Mouse (Mus musculus): ENCODE data around the gene Ywhah.

Gene Ywhah

DNA sequence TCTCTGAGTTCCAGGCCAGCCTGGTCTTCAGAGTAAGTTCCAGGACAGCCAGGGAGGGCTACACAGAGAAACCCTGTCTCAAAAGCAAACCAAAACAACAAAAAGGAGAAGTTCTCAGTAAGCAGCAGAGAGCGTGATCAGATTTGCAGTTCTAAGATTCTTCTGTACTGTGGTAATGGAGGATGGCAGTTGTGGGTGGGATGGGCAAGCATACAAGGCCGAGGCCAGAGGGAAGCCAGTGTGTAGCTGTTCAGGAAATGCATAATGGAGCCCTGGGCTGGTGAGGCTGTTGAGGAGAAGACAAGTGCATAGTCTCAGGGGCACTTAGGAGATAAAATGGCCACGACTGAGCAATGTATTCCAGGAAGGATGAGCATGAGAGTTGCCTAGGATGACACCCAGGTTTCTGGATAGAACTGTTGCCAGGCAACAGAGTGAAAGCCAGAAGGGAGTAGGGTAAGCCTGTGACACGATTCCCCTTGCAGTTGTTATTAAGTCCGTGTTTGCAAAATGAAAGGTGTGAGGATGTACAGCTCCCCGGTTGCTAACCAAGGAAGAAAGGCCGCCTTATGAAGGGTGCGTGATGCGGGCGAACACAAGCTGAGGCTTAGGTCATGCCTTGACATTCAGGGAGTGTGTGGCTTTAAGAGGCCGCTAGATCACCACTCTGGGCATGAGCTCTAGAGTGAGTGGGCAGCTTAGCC is 13.0 kb upstream of the Ywhah start:
- POLR2A ChIA-PET: interaction anchor here in 3 of 4 experiments (0.7 to 2.6 kb wide), 11 partner anchors 8 to 28 kb away, joined by 3 to 12 read pairs (median 4); partner anchors contain the start of gene Ywhah (in 2 of the 3)
- CTCF ChIA-PET: interaction anchor here in 1 of 4 experiments (1.2 to 1.3 kb wide), 2 partner anchors 13 to 16 kb away, joined by 3 read pairs; partner anchors contain the start of gene Ywhah

DNA sequence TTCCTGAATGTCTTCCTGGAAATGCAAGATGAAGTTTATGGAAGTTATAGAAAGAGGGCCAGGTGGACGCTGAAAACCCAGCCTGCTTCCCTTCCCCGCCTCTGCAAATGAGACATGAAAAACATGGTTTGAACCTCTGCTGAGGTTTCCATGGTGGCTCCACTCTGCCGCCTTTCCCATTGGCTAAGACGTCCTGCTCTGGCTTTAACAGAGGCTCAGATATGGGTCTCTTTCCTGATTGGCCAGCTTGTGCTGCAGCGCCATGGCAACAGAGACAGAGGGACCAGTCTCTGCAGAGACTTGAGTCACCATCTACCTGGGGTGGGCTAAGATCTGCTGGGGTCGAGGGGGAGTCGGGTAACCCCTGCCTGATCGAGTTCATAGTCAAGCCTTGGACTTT is 11.9 kb upstream of the Ywhah start:
- CTCF ChIA-PET: interaction anchor here in 1 of 4 experiments (1.2 kb wide), 1 partner anchor 12 kb away, joined by 3 read pairs; the partner anchor contains the start of gene Ywhah
- POLR2A ChIA-PET: interaction anchor here in 2 of 4 experiments (0.7 to 2.6 kb wide), 6 partner anchors 9 to 23 kb away, joined by 3 to 12 read pairs (median 4); partner anchors contain the start of gene Ywhah (in 2 of the 2)

DNA sequence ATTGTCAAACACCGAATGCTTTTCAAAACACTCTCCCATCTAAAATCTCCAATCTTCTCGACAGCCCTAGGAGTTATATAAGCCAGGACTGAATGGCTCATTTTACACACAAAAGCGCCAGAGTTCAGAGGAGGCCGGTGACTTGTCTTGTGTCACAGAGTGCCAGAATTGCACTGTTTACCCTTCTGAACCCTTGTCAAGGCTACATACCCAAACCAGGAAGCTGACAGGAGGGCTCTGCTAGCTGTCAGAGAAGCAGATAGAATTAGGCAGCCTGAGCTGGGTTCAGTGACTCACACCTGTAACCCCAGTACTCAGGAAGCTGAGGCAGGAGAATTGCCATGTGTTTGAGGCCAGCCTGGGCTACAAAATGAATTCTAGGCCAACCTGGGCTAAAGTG is 11.2 kb upstream of the Ywhah start:
- POLR2A ChIA-PET: interaction anchor here in 3 of 4 experiments (0.5 to 5.0 kb wide), 7 partner anchors 11 to 394 kb away, joined by 3 to 31 read pairs (median 8); partner anchors contain the start of gene Ywhah (in 2 of the 3)
- CTCF ChIA-PET: interaction anchor here in 2 of 4 experiments (0.6 to 0.9 kb wide), 3 partner anchors 12 to 84 kb away, joined by 3 to 4 read pairs (median 3); no protein-coding TSS in a partner anchor

DNA sequence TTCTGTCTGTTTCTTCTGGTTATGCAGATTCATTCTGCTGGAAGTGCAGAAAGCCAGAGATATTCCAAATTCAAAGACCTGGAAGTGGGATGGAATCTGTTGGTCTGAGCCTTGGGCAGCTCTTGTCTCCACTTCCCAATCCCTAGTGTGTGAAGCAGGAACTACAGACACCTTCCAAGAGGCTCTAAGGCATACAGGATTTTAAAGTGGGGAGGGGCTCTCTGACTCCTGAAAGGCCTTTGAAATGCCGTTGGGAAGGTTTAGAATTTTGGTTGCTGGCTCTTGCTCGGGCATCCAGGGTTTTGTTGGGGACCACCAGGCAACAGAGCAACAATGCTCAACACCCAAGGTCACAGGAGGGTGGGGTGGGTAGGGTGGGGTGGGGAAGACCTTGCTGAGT is 9.3 kb upstream of the Ywhah start:
- ChIA-PET CTCF (interaction anchor here in 3 of 4 experiments (0.6 to 1.3 kb wide), 7 partner anchors 9 to 290 kb away, joined by 3 to 5 read pairs (median 3); partner anchors contain the start of gene Ywhah (in 1 of the 3)), POLR2A (interaction anchor here in 3 of 4 experiments (0.7 to 5.5 kb wide), 11 partner anchors 8 to 874 kb away, joined by 3 to 55 read pairs (median 4); partner anchors contain the start of gene Ywhah (in 3 of the 3))

DNA sequence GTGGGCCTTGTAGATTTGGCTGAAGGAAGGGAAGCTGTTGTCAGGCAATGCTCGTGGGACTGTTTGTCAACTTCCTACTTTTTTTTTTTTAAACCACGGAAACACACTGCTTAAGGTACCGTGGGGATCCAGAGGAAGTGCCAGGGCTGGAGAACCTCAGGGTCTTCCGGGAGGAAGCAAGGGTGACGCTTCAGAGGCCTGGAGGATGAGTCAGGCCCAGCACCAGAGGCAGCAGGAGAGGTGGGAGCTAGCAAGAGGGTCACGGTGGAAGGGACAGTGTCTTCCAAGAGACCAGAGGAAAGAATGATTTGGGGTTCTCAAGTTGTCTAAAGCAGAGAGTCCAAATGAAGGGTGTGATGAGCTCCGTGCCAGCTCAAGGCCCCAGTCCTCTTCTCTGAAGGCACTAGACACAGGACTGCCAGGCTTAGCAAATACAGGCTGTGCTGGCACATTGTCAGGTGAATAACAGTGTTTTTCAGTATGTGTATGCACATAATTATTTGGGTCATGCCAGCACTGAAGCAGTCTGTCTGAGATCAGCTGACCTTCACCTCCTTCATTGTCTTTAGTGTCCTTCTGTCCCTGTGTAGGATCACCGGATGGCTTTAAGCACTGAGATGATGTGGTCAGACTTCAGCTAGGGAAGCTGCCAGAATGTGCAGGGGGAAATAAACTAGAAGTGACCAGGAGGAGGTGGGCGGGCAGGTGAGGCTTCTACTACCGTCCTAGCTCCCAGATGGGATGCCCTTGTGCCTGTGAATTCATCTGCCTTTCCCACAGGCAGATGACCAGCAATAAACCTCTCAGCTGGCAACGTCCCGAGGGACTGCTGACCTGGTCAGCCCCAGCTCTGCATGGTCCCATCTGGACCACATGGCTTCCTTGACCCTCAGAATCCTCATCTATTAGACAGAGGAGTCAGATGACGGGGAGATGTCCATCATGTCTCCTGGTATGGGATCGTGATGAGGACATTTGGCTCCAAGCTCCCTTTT is 8.5 kb upstream of the Ywhah start:
- POLR2A ChIA-PET: interaction anchor here in 3 of 4 experiments (0.7 to 5.5 kb wide), 18 partner anchors 8 to 83 kb away, joined by 3 to 55 read pairs (median 4); partner anchors contain the start of gene Ywhah (in 3 of the 3)
- CTCF ChIA-PET: interaction anchor here in 3 of 4 experiments (0.6 to 1.5 kb wide), 8 partner anchors 9 to 289 kb away, joined by 3 to 5 read pairs (median 4); no protein-coding TSS in a partner anchor

DNA sequence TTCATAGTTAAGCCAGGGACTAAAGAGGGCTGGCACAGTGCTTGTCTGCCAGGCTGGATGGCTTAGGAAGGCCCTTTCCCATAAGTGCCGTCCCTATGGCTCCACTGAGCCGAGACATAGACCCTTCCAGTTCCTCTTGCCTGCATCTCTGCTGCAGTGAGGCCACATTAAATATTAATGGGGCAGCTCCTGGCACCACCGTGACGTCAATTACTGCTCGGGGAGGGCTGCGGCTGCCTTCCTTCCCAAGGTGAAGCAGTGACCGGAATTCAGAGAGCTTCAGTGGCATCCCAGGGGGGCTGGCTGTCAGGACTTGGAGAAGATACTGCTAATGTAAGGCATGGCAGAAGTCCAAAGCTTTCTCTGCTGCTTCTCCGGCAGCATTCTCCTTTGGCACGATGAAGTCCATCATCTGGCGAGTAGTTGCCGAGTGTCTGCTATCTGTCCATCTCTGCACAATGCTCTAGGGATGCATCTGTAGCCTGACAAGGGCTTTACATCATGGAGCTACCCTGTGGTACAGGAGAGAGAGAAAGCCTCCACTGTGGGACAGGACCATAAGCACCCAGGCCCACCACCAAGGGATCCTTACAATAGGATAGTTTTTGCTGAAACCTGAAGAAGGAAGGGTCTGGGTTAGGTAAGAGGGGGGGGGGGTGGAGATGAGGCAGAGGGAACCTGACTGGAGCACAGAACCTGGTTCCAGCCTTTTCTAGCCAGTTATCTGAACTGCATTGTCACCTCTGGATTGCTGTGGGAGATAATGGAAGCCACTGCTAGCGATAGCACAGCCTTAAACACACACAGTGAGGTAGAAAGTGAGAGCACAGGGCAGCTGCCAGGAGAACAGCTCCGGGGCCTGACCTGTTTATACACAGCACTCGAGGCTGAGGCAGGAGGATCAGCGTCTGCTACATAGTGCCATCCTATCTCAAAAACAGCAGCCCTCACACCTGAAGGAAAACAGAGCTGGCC is 7.2 kb upstream of the Ywhah start:
- POLR2A ChIA-PET: interaction anchor here in 3 of 4 experiments (0.6 to 5.5 kb wide), 20 partner anchors 10 to 589 kb away, joined by 3 to 55 read pairs (median 4); partner anchors contain the start of gene Ppp1cb (in 1 of the 3)

DNA sequence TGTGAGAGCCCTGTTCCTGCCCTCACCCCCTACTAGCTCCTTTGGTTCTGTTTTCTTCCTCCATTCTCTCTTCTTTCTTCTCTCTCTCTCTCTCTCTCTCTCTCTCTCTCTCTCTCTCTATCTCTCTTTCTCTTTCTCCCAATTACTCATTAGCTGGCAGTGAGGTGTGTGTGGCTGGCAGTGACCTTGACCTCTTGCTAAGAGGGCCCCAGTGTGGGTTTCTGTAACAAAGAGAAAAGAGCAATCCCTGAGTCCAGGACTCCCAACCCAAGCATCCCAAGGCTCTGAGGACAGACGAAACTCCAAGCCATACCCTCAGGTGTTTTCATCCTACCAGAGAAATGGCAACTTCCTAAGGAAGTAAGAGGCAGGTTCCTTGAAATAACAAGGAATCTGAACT is 4.5 kb upstream of the Ywhah start:
- ChIA-PET POLR2A (interaction anchor here in 2 of 4 experiments (0.5 to 1.5 kb wide), 5 partner anchors 9 to 34 kb away, joined by 3 to 4 read pairs (median 3); no protein-coding TSS in a partner anchor), CTCF (no interaction called here)

More for the DNA sequence above, 7.2 kb upstream of the Ywhah start:
- CTCF ChIA-PET: interaction anchor here in 1 of 4 experiments (1.5 to 1.7 kb wide), 2 partner anchors 10 to 22 kb away, joined by 4 to 6 read pairs; no protein-coding TSS in a partner anchor

DNA sequence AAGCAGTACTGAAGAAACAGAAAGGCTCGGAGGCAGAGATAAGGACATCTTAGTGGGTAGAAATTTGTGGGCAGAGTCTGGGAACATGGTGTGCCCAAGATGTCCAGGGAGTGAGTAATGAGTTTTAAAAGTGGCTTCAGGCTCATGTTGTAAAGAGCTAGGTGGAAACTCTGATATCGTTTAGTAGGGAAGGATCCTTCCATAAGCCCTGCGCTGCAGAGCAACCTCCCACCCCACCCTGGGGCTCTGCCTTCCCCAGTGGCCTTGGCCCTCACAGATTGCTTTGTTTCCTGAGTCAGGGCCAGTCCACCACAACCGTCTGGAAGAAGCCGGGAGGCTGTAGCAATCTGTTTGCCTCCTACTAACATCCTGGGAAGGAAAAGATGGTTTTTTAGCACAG is 3.0 kb upstream of the Ywhah start:
- ChIA-PET POLR2A (interaction anchor here in 2 of 4 experiments (0.8 to 1.8 kb wide), 3 partner anchors 8 to 23 kb away, joined by 3 to 6 read pairs (median 4); no protein-coding TSS in a partner anchor), CTCF (interaction anchor here in 1 of 4 experiments (1.7 kb wide), 1 partner anchor 18 kb away, joined by 6 read pairs; no protein-coding TSS in a partner anchor)

DNA sequence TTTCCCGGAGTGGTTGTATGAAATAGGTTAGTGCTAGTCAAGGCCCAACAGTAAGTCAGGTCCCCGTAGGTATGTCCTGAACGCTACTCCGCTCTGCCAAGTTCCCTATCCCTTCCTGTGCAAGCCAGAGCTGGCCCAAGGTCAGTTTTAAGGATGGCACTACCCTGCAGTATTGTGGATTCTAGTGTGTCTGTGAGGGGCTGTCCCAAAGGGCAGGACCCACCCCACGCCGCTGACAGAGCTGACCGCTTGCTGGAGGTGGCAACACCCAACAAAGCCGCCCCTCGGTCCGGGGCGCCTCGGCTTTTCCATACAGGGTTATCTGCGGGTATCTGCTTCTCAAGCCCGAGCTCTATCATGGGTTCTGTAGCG is 441 bp upstream of the Ywhah start:
- POLR2A ChIA-PET: interaction anchor here in 3 of 4 experiments (0.5 to 8.1 kb wide), 61 partner anchors 8 to 1902 kb away, joined by 3 to 84 read pairs (median 4); partner anchors contain the start of genes Prr14l (in 2 of the 3), Yes1 (in 2 of the 3), Maea (in 1 of the 3) and Ppp1cb (in 1 of the 3)

DNA sequence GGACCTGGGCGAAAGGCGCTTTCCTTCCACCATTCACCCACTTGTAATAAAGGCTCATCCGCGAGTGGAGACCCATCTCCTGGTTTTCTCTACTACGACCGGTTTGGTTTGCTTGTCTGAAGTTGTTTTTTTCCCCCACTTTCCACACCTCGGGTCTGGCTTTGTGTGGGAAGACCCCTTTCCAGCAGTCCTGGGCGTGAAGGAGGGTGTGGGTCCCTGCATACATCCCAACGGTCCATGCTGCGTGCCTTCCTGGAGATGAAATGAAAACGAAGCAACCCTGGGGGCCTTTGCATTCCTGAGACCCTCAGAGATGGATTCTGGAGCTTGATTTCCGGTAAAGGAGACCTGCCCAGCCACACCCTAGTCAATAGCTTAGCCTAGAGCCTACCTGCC is 808 bp downstream of the Ywhah start:
- CTCF ChIA-PET: interaction anchor here in 3 of 4 experiments (1.4 to 2.8 kb wide), 4 partner anchors 13 to 14 kb away, joined by 3 to 21 read pairs (median 13); no protein-coding TSS in a partner anchor
- POLR2A ChIA-PET: interaction anchor here in 3 of 4 experiments (0.5 to 8.1 kb wide), 22 partner anchors 9 to 408 kb away, joined by 3 to 84 read pairs (median 6); partner anchors contain the start of gene Yes1 (in 1 of the 3)

More for the DNA sequence above, 441 bp upstream of the Ywhah start:
- CTCF ChIA-PET: interaction anchor here (0.5 to 2.8 kb wide), 8 partner anchors 9 to 1824 kb away, joined by 3 to 21 read pairs (median 4); no protein-coding TSS in a partner anchor

DNA sequence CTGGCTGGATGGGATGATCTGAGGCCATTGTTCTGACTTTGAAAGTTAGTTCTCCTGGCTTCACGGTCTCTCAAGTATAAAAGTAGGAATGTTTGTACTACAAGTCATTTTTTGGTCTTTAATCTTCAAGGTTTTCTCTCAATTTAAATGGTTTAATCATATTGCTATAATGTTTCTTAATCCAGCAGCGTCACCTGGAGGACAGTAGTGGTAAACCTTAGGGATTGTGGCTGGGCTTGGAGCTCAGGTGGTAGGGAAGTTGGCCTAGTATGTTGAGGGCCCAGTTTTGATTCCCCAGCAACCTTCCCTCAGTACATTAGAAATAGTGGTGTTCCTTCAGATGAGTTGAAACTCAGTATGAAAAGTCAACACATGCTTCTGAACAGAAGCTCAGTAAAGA is 3.0 kb downstream of the Ywhah start:
- POLR2A ChIA-PET: interaction anchor here (0.6 to 8.1 kb wide), 42 partner anchors 7 to 718 kb away, joined by 3 to 84 read pairs (median 4); partner anchors contain the start of genes Ctbp1 (in 1 of the 4), Pisd (in 1 of the 4), Prr14l (in 1 of the 4) and Slbp (in 1 of the 4)
- CTCF ChIA-PET: interaction anchor here (0.5 to 3.5 kb wide), 24 partner anchors 9 to 1151 kb away, joined by 3 to 46 read pairs (median 3); no protein-coding TSS in a partner anchor

DNA sequence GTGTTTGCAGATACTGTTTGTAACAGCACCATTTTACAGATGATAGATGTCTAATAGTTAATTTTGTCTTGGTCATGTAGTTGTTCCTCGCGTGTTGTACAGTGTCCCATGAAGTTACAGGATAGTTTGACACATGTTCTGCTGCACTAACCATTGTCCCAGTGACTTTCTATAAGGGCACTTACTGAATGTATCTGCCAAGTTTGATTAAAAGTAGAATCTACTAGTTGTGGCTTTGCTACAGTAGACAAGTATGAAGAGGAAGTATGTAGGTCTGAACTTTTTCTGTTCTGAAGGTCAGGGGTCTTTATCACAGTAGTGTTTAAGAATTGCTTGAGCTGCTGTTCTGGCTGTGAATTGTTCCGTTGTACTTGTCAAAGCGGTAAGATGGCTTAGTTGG is 4.7 kb downstream of the Ywhah start:
- ChIA-PET CTCF (interaction anchor here (0.5 to 3.5 kb wide), 6 partner anchors 10 to 301 kb away, joined by 3 to 46 read pairs (median 10); no protein-coding TSS in a partner anchor), POLR2A (interaction anchor here in 3 of 4 experiments (1.1 to 8.1 kb wide), 14 partner anchors 8 to 104 kb away, joined by 3 to 84 read pairs (median 4); no protein-coding TSS in a partner anchor)

DNA sequence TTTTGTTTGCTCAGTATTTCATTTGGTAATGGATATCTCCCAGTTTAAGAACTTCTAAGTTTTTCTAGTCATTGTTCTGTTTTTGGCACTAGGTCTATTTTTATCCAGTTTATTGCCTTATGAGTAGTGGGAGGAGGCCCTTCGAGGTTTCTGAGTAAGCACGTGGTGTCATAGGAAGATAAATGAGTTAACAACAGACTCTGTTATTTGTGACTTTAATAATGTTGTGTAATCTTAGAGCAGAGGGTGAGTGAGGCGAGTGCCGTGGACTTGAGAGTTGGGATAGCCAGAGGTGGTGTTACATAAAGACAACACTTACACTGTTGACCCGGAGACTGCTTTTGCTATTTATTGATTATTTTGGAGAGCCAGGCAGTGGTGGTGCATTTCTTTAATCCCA is 5.9 kb downstream of the Ywhah start:
- ChIA-PET POLR2A (interaction anchor here in 3 of 4 experiments (0.7 to 8.1 kb wide), 10 partner anchors 9 to 161 kb away, joined by 3 to 77 read pairs (median 4); partner anchors contain the start of gene Depdc5 (in 1 of the 3)), CTCF (interaction anchor here in 3 of 4 experiments (0.6 to 3.5 kb wide), 3 partner anchors 9 to 47 kb away, joined by 3 to 46 read pairs (median 11); no protein-coding TSS in a partner anchor)

DNA sequence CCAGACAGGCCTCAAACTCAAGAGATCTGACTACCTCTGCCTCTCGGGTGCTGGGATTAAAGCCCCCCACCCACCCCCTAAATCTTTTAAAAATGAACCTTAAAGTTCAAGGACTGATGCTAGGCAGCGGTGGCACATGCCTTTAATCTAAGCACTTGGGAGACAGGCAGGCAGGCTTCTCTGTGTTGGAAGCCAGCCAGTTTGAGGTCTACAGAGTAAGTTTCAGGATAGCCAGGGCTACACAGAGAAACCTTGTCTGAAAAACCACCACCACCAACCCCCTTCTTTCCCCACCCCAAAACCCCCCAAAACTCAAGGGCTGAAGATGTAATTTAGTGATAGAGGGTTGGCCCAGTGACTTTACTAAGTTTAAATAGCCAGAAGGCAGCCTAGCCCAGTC is 10.0 kb downstream of the Ywhah start:
- ChIA-PET POLR2A (interaction anchor here in 2 of 4 experiments (0.6 to 7.6 kb wide), 3 partner anchors 7 to 9 kb away, joined by 3 to 84 read pairs (median 4); partner anchors contain the start of gene Ywhah (in 1 of the 2)), CTCF (no interaction called here)

DNA sequence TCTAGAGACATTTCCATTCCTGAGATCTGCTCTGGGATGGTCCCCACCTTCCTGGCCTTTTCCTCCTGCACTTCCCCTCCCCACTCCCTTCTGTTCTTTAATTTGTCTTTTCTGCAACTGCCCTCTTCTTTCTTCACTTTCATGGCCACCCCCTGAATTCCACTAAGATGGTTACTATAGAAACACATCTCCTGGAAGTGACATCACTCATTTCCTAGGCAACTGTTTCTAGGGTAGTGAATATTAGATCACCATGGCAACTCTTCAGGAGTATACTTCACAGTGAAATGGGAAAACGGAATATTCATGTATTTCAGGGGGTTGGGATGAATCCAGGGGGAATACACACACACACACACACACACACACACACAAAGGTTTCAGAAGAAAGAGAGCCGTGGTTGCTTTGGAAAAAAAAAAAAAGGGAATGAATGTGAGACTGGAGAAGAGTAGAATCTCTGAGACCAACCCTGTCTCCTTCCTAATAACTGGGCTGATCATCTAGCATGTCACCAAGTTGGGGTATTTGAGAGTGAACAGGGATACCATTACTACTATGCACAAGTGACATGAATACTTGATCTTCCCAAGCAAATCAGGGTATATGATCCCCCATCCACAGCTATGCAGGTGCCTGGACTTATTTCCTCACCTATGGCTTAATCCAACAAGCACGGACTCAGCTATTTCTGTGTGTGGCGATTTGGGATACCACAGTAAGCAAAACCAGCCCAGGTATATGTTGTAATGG is 12.0 kb downstream of the Ywhah start:
- POLR2A ChIA-PET: interaction anchor here in 3 of 4 experiments (0.6 to 7.6 kb wide), 6 partner anchors 8 to 306 kb away, joined by 3 to 84 read pairs (median 4); partner anchors contain the start of gene Ywhah (in 1 of the 3)
- CTCF ChIA-PET: no interaction called here
